Mouse (Mus musculus) ES-E14 (cell line): ENCODE data around the gene Gm2174. TPM values are rescaled to one million over a fixed set of nuclear protein-coding genes. Genes with fewer than 3 reads are reported as not detected.

Source experiments
- DNase-seq: peaks from one replicate; pipeline ENCODE4 v3.0.0-alpha.2; 2013; ENCODE audit warnings: low read depth, low spot score
- H3K27ac ChIP-seq: 2 replicates; pipeline ENCODE4 v1.5.1; 2012; ENCODE audit warnings: low read depth, mild to moderate bottlenecking, low read length, moderate library complexity, mixed read lengths; ENCODE audit not compliant: poor library complexity, insufficient read depth, severe bottlenecking
- H3K36me3 ChIP-seq: 2 replicates; pipeline ENCODE4 v1.6.1; 2012; ENCODE audit warnings: mild to moderate bottlenecking, low read length, moderate library complexity, mixed read lengths; ENCODE audit not compliant: control insufficient read depth, poor library complexity, insufficient read depth, severe bottlenecking
- H3K4me1 ChIP-seq, 2 experiments: fragments of 150-350 bp in 1 of 2; sonication (generic) in 1 of 2; 2 replicates each; pipeline ENCODE4 v1.6.1; 2012; ENCODE audit warnings: low read length in 2 of 2, mild to moderate bottlenecking in 1 of 2, mixed read lengths in 1 of 2; ENCODE audit not compliant: control insufficient read depth in 2 of 2, insufficient read depth in 2 of 2, poor library complexity in 1 of 2
- H3K4me3 ChIP-seq, 2 experiments: fragments of 150-350 bp in 1 of 2; sonication (generic) in 1 of 2; 2 replicates each; pipeline ENCODE4 v1.5.1; 2012; ENCODE audit warnings: low read length in 2 of 2, low read depth in 1 of 2, mild to moderate bottlenecking in 1 of 2, mixed read lengths in 1 of 2; ENCODE audit not compliant: insufficient read depth in 1 of 2, poor library complexity in 1 of 2, severe bottlenecking in 1 of 2
- H3K9ac ChIP-seq: 2 replicates; pipeline ENCODE4 v1.6.1; 2012; ENCODE audit warnings: low read depth, mild to moderate bottlenecking, low read length, mixed read lengths; ENCODE audit not compliant: poor library complexity, insufficient read depth, severe bottlenecking
- H3K9me3 ChIP-seq: fragments of 150-350 bp; sonication (generic); 2 replicates; pipeline ENCODE4 v1.6.1; 2012; ENCODE audit warnings: low read depth, mild to moderate bottlenecking, low read length; ENCODE audit not compliant: control insufficient read depth, insufficient read depth
- CHD2 ChIP-seq: IDR thresholded peaks from 2 replicates; pipeline ENCODE4 v1.6.1; 2014; ENCODE audit warnings: mild to moderate bottlenecking, low read depth, low read length, inconsistent platforms
- HCFC1 ChIP-seq: IDR thresholded peaks from 2 replicates; pipeline ENCODE4 v1.6.1; 2012; ENCODE audit warnings: low read length, inconsistent platforms, borderline replicate concordance; ENCODE audit not compliant: insufficient read depth
- MAFK ChIP-seq: IDR thresholded peaks from 2 replicates; pipeline ENCODE4 v1.6.1; 2014; ENCODE audit warnings: mild to moderate bottlenecking, low read depth, low read length, inconsistent platforms; ENCODE audit not compliant: insufficient read depth
- ZC3H11A ChIP-seq: IDR thresholded peaks from 2 replicates; pipeline ENCODE4 v1.6.1; 2012; ENCODE audit warnings: low read depth, mild to moderate bottlenecking, inconsistent platforms, low read length, borderline replicate concordance
- ZNF384 ChIP-seq: IDR thresholded peaks from 2 replicates; pipeline ENCODE4 v1.6.1; 2012; ENCODE audit warnings: low read depth, low read length, inconsistent platforms
- in situ Hi-C, 2 experiments: fragments of 600-800 bp; cut with MboI; formaldehyde crosslinking; loops; one replicate each; pipeline ENCODE4 v1.15.1; 2025; ENCODE audit warnings: low sequenced_read_pairs in 2 of 2, inconsistent platforms in 1 of 2; ENCODE audit not compliant: unreplicated experiment in 2 of 2
- total RNA-seq: library from RNA; depleted of rRNA; stranded (reverse); fragments of 300-350 nt; gene quantifications from 2 replicates; pipeline ENCODE4 v1.2.3, GENCODE M21; 2012

Gene Gm2174
- total RNA-seq, 1 experiment, result 1.7 TPM

DNA sequence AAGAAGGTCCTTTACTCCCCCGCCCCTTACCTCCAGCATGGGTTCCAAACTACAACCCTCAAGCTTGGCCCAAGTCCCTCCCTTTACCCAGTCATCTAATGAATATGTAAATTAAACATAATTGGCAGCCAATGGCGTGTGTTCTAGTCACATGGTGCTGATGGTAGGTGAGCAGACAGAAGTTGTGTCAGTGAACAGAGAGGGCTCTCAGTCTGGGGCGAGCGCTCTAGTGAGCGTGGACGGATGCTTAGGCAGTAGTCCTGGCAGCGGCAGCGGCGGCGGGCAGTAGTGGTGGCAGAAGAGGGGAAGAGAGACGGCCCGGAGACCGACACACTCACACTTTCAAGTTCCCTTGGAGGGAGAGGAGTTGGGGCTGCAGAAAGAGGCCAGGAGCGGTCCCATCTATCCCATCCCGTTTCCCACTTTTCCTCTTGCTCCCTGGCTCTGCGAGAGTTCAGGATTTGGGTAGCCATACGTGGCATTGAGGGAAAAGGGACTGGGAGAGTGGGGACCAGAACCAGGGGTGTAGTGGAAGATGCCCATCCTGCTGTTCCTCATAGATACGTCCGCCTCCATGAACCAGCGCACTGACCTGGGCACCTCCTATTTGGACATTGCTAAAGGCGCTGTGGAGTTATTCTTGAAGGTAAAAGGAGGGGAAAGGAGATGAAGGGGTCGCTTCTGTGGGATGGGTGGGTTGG is 7.1 kb downstream of the Gm2174 start, which contains the start of gene Ints6l:
Gene Ints6l, plus strand, starts transcription at position 187 of the 701 bp plus-strand sequence.
- Histone ChIP-seq H3K4me3 (peak within 1 kb of the TSS; percentile 81 to 86), H3K27ac (peak within 1 kb of the TSS; percentile 72), H3K4me1 (no peaks in the 10 kb centered on the region), H3K9ac (peak within 1 kb of the TSS; percentile 88), H3K36me3 (no peaks in the 10 kb centered on the region), H3K9me3 (no peaks in the 10 kb centered on the region)
- TF ChIP-seq HCFC1 (no peak), CHD2 (no peak), MAFK (no peak), ZNF384 (no peak), ZC3H11A (no peak)
- DNase-seq, result no peak
- in situ Hi-C loops, result no loop called here

DNA sequence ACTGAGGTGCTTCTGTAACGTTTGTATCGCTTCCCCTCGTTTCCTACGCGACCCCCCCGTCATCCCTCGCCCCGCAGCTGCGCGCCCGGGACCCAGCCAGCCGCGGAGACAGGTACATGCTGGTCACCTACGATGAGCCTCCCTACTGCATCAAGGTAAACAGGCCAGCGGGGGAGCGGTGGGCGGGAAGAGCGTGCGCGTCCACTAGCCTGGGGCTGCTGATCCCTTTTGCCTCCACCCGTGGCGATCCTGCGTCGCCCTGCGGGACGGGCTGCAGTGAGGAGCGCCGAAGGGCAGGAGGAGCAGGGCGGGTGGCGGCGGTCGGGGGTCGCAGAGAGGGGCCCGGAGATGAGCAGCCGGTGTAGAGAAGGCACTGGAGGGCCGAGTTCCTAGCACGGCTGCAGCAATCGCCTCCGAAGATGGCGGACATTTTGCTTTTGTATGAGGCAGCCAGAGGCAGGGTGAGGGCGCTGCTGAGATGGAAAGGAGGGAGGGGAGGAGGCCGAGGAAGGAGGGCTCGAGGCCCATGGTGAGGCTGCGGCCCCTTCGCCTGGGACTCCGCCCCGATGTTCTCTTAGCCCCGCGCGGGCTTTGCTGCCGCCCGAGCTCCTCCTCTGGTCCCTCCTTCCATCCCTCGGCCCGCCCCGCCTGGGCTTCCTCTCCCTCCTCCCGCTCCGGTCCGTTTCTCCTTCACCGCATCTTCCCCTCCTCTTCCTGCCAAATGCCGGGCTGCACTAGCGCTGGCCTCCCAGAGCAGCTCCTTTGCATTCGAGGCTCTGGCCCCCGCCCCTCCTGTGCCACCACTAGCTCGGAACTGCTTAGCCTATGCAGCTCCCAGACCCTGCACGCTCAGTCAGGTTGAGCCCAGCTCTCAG is 7.8 kb downstream of the Gm2174 start:
- TF ChIP-seq ZC3H11A, result no peak
- no peak for TF ChIP-seq ZNF384
- TF ChIP-seq HCFC1, result no peak
- no peak for TF ChIP-seq MAFK
- no peak for TF ChIP-seq CHD2
- DNase-seq, result peak; percentile 63
- H3K27ac ChIP-seq, result peak overlapping the region; percentile 72
- peak overlapping the region; percentile 81 to 86 for H3K4me3 ChIP-seq
- no peaks in the 10 kb centered on the region for H3K4me1 ChIP-seq
- no peaks in the 10 kb centered on the region for H3K36me3 ChIP-seq
- H3K9ac ChIP-seq, result peak overlapping the region; percentile 88
- H3K9me3 ChIP-seq, result no peaks in the 10 kb centered on the region
- in situ Hi-C loops, result no loop called here

DNA sequence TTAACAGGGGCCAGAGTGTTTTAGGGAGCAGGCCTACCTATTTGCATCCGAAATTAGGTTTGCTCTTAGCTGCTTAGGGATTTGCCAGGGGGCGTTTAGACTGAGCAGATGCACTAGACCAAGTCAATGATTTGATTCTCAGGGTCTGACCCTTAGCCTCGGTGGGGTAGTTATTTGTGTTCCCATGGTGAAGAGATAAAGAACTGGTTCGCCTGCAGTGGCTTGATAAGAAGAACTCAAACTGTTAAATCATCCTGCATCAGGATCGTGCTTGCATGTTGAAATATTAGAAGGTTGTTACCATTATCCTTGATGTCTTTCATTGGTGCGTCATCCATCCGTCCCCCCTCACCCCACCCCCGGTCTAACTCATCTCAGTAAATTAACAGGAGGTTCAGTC is 8.6 kb downstream of the Gm2174 start:
- no peaks in the 10 kb centered on the region for H3K9me3 ChIP-seq
- DNase-seq, result no peak
- TF ChIP-seq ZC3H11A (no peak), ZNF384 (no peak), HCFC1 (no peak), CHD2 (no peak), MAFK (no peak)
- H3K9ac ChIP-seq, result no peak overlapping the region
- no peaks in the 10 kb centered on the region for H3K4me1 ChIP-seq
- H3K36me3 ChIP-seq, result no peaks in the 10 kb centered on the region
- in situ Hi-C loops, result no loop called here
- peak overlapping the region; percentile 81 to 86 for H3K4me3 ChIP-seq
- H3K27ac ChIP-seq, result no peak overlapping the region

DNA sequence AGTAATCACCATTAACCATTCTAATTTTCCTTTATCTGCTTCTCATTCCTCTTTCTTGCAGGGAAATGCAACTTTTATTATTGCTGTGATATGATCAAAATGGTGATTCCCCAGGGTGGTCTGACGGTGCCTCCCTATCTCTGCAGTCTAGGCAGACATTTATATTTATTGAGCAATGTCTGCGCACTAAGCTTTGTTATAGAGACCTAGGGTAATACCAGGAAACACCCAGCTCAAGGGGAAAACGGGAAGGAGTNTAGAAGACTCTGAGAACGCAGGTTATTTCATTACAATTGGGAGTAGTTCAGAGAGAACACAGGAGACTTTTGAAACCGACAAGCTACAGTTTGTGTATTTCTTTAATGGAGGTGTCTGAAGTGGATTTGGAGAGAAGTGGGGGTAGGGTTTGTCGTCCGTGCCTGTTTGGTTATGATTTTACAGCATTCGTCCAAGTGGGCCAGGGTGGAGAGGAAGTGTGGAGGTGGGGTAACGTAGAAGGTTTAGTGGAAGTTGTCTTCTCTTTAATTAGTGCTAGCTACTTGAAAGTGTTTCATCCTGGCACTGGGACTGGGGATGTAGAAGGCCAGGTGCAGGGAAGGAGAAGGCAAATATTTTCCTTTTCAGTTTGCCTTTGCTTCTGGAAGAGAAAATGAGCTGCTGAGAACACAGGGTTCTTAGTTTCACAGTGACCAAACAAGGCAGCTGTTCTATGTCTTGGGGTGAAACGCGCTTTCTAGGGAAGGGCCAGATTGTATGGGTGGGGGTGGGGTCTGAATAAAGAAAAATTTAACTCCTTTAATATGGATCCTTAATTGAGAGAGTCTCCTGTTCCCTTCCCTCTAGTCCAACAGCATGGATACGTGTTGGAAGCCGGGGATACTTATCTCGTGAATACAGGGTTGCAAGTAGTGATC is 14.5 kb downstream of the Gm2174 start:
- H3K36me3 ChIP-seq, result no peaks in the 10 kb centered on the region
- no peak for DNase-seq

More for the DNA sequence above, 14.5 kb downstream of the Gm2174 start:
- in situ Hi-C loops, result no loop called here
- TF ChIP-seq HCFC1 (no peak), ZNF384 (no peak), ZC3H11A (no peak), MAFK (no peak), CHD2 (no peak)
- Histone ChIP-seq H3K9me3 (no peaks in the 10 kb centered on the region), H3K9ac (no peak overlapping the region), H3K4me1 (no peaks in the 10 kb centered on the region), H3K4me3 (no peak overlapping the region), H3K27ac (no peak overlapping the region)
